Mouse (Mus musculus) ovary, postnatal 10 days (tissue): ENCODE results near the gene Igf2bp1.
"Not testable (repeated sequence)": the region's sequence is repeated elsewhere in the genome, so short reads cannot be mapped to it uniquely, and the experiment has no call there.

Source experiments
- DNase-seq: peaks from one replicate; pipeline ENCODE4 v3.0.0; 2022; ENCODE audit warnings: low spot score

Gene Igf2bp1

DNA sequence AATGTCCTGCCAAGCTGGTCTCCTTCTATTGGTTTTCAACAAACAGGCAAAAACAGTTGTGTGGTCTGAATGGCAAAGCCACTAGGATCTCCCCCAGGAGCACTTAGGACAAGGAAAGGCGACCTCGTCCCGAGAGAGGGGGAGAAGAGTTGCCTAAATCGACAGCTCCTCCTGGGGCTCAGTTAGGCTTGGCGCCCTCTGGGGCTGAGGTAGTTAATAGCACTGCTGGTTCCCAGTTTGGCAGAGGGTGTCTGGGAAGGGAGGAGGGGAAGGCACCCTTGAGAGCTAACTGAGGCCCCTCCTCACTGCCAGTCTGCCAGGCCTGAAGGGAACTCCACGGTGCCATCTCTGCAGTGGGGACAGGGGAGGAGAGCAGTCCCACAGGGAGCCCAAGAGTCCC, 46.6 kb downstream of the Igf2bp1 start:
- DNase-seq: no peak

DNA sequence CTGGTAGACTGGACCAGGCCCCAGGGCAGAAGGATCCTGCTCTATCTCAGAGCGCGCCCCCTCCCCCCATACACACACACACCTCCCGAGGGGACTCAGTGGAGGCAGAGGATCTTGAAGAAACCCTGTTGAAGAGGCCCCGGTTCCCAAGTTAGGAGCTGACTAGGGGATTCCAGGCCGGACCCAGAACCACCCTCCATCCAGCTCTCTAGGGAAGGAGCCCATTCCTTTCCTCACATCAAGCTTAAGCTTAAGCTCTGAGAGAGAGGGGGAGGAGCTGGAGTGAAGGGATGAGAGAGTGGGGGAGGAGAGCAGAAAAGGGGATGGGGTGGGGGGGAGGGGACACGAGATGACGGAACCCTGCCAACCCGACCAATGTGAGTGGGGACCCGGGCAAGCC, 47.5 kb downstream of the Igf2bp1 start:
- no peak for DNase-seq

DNA sequence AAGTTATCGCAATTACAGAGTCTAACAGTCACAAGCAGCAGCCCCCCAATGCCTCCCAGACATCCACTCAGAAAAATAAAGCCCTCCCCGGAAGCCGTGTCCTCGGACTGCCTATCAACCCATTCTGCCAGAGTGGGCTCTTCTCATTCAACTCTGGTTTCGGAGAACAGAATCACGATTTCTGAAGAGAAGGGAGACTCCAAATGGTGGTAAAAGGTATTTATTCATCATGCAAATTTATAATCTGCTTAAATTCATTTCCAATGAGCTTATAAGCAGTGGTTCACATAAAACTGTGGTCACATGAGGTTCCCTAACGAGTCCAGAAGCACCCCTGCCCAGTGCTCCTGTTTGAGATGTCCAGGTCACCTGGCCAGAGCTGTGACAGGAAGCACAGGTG, 48.3 kb downstream of the Igf2bp1 start:
- no peak for DNase-seq

DNA sequence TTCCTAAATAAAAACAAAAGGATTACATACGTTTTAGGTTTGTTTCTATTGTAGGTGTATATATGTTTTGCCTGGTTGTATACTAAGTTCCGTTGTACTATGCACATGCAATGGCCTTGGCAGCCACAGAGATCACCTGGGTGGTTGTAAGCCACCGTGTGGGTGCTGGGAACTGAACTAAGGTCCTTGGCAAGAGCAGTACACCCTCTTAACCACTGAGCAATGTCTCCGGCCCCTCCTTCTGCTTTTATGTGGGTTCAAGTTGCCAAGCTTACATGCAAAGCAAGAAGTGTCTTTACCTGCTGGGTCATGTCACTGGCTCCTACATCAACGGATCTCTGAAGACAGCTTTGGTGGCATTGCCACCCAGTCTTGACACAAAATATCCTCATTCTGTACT, 52.4 kb downstream of the Igf2bp1 start:
- no peak for DNase-seq

DNA sequence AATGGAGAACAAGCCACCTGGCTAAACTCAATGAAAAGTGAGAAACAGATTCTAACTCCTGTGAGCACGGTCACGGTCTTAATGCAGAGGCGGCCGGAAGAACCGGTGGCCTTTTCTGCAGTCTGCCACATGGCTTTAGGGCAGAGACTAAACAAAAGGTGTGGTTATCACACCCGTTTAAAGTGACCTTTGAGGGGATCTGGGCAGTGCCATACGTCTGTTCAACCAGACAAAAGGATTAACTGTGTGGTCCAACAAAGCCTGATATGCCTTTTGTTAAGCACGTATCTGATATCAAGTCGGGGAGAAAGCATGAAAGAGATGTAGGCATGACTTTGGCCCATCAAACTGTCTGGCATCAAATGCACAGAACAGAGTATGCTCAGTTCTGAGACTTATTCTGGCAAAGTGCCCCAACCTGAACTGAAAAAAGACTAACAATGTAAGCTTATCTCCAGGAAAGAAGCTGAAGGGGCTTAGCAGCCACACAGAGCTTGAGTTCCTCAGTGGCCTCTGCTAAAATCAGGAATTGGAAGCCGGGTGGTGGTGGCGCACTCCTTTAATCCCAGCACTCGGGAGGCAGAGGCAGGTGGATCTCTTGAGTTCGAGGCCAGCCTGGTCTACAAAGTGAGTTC, 59.8 kb downstream of the Igf2bp1 start:
- no peak for DNase-seq

DNA sequence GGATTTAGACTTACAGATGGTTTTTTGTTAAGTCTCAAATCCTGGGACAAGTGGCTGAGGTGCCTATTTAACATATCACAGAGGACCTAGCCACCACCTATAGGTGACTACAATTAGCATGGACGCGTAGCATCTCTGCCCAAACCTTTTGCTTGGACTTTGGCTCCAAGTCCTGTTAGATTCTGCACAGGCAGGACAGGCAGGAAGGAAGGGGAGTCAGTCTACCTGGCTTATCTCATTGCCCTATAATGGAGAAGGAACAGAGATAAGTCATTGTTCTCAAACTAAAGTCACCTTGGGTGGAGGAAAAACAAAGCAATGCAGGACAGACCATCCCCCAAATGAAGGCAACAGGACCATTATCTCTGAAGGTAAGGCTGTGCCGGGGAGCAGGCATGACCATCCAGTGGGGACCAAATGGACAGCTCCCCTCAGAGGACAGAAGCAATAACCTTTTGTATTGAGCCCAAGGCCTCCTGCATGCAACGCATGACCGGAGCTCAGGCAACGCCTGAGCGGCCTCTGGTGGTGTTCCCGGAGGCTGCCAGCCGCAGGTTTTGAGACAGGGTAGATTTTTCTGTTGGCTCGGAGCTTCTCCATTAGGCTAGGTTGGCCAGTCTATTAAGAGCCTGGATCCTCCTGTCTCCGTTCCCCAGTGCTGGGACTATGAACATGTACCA, 65.8 kb downstream of the Igf2bp1 start:
- no peak for DNase-seq

DNA sequence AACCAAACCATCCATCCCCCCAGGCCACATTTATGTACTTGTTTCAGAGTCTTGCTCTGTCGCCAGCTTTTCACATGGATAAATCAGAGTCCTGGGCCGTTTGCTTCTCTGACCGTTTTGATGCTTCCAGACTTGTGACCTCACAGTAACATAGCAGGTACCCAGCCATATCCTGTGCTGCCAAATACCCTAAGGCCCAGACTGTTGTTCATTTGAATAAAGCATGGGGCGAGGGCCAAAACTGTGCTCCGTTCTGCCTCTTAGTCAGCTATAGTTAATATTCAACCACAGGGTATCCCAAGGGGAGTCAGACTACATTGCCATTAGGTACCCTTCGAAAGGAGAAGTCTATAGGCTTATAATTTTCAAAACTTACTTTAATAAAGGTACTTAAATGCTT, 69.3 kb downstream of the Igf2bp1 start:
- DNase-seq: no peak

DNA sequence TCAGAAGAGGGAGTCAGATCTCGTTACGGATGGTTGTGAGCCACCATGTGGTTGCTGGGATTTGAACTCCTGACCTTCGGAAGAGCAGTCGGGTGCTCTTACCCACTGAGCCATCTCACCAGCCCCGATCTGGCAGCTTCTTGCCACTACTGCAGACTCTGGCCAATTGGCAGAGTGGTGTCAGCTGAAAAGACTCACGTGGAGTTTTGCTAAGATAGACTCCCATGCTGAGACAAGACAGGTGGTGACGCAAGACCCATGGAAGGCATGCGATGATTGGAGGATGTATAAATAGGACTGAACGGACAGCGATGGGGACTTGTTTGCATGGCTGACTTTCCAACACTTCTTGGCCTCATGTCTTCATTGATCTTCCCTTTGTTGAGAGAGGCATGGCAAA, 73.6 kb downstream of the Igf2bp1 start:
- DNase-seq: not testable (repeated sequence)

DNA sequence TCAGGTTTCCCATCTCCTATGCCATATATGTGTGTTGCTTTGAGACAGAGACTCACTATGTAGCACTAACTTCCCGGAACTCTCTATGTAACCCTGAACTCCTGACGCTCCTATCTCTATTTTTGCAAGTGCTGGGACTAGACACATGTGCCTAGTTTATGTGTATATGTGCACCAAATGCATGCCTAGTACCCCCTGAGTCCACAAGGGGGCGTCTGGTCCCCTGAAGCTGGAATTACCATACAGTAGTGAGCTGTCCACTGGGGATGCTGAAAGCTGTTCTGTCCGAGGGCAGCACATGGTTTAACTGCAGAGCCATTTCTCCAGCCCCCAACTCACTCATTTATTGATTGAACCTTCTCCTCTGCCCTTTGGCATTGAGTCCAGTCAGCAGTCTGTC, 79.3 kb downstream of the Igf2bp1 start:
- DNase-seq: no peak

DNA sequence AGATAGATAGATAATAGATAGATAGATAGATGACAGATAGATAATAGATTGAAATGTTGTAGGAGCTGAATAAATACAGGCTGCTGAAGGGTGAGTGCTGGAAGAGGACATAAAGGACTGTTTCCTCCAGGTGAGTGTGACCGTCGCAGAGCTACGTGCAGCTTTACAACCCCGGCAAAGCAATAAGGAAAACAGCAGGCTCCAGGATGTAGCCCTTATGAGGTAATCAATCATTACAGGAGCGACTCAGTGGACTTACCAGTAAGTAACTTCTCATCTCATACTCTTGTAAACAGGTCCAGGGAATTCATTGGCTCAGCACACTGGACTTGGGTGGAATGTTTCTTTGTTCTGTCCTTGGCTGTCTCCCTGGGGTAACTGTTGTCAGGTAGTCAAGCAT, 79.8 kb downstream of the Igf2bp1 start:
- DNase-seq: no peak

DNA sequence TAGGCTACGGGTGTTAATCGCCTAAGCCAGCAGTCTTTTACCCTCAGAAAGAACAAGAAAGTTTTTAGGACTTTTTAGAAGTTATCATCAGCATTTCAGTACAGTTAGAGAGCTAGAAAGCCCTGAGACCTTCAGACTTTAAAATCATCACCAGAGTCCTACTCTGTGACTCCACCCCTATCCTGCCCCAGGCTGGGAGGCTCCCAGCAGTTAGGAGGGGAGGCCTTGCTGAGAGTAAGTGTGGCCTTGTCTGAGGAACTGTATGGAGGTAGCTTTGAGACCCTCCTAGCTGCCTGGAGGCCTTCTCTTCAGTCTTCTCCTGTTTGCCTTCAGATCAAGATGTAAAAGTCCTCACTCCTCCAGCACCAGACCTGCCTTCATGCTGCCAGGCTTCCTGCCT, 81.5 kb downstream of the Igf2bp1 start:
- no peak for DNase-seq

DNA sequence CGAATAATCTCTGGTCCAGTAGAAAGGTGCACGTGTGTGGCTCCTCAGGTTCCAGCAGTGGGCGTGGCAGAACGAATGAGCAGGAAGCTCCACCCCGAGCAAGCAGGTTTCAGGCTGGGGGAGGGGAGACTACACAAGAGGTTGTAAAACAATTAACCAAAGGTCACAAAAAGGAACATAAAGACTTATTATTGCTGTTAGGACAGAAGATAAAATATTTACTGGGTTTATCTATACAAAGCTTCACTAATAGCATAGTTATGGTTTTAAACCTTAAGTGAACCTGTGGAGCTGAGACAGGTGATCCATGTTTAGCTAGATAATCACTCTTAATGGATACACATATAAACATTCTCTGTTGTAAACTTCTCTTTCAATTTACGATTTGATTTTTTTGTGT, 82.3 kb downstream of the Igf2bp1 start:
- not testable (repeated sequence) for DNase-seq

DNA sequence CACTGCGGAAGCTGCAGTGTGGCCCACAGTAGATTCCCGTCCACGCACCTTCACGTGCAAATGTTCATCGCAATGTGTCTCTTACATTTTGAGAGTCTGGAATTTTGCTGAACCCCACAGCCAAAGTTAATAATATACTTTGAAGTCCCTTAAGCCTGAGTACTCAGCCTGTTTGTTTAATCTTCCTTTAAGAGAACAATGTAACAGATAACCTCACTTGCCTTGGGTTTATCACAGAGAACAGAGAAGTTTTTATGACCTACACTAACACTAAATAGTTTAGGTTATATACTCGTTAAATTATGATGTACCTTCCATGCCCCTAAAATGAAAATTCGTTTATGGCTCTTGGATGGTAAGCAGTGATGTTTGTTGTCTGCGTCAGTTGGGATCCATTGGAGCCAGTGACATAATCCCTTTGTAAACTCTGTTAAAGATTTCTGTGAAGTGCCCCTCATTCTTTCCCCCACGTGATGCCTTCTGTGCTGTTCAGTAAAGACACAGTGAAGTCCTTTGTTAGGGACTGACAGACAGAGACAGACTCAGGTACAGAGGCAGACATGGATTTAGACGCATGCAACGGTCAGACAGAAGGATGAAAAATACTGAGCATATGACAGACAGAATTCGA, 83.6 kb downstream of the Igf2bp1 start:
- DNase-seq: no peak

DNA sequence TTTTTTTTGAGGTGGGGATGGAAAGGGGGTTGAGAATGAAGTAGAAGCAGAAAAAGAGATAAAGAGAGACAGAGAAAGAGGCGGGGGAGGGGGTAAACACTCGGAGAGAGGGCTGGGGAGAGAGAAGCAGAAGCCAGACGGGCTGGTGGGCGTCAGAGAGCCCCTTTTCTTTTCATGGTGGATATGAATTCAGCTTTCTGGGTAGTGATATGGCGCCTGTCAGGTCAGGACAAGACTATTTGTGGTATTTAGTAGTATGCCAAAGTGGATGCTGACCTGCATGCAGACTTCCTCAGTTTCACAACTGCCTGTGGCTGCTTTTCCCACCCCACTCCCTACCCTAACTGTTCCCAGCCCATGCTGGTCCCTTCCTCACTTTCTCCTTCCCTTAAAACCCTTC, 89.3 kb downstream of the Igf2bp1 start:
- DNase-seq: no peak

DNA sequence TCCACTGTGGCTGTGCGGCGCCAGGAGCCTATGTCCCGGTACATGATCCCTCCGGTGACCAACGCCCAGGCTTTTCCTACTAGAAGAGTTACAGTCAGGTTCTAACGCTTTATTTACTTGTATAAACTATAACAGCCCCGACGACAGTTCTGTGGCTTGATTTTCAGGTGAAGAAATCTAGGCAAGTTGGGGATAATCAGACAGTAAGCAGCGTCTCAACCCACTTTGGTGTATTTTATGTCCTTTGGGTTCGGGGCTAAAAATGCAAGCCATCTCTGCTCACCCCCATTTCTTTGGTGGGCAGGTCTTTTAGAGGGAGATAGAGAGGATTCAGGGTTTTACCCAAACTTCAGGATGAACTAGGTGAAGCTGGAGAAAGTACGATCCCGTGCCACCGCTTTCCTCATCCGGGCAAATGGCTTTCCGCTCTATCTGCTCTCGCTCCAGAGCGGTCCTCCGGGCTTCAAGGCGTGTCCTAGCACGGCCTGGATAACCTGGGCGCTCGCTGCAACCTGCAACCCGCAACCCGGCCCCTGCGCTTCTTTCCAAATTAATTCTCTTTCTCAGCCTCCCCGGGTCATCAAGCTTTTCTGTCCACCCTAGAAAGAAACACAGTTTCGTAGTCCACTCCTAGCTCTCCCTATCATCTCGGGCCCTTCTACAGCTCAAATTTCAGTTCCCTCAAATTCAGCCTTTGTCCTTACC, 90.6 kb downstream of the Igf2bp1 start:
- no peak for DNase-seq

DNA sequence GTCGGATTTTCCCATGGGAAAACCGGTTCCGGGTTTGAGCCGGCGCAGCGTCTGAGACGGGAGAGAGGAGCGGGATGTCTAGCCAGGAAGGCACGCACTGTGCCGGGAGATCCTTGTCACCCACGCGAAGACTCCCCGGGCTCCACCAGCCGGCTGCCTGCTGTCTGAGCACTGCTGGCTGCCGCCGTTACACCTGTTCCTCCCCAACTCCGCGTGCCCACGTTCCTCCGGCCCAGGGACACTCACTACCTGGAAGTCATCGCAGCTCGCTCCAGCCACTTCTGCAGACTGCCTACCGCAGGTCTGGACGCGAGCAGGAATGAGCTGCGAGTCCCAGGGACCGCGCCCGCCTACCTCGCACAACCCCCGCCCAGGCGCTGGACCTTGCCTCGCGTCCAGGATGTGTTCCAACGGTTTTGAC, 91.2 kb downstream of the Igf2bp1 start, which contains the start of gene B4galnt2:
Gene B4galnt2 (minus strand): TSS at position 321 of the 421 bp plus-strand sequence.
- no peak for DNase-seq

DNA sequence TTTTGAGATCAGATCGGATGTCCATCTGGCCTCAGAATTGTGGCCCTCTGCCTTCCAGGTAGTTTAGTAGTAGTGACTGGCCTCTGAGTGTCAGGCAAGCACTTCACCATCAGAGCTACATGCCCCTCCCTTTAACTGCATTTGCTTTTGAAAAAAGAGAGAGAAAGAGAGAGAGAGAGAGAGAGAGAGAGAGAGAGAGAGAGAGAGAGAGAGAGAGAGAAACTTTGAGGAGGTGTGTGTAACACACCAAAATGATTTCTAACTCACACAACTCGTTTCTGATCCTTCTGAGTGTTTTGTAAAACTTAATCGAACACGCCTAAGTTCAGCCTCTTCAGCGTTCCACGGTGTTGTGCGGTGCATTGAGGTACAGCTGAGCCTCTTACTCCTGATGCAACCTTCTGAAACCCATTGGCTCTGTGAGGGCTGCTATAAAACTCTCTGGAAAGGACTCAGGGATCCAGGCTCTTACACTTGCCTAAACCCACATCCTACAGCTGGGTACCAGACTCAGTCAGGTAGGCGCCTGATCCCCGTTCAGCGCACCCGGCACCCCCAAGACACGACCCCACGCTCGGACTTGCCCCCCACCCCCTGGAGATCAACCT, 91.7 kb downstream of the Igf2bp1 start:
- DNase-seq: no peak

DNA sequence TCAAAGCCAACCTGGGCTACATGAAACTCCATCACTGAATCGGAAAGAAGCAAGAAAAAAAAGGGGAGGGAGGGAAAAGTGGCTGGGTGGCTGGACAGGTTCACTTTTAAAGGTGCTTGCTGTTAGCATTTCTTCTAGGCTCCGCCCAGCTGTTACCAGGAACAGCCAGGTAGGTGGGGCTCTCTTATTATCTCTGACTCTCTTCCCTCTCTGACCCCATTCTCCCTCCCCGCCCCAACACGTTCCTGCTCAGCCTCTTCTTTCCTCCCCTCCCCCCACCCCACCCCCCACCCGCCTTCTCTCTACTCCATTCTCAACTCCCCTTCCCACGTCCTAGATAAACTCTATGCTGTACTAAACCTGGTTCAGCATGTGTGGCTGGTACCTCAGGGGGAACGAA, 94.2 kb downstream of the Igf2bp1 start:
- no peak for DNase-seq

DNA sequence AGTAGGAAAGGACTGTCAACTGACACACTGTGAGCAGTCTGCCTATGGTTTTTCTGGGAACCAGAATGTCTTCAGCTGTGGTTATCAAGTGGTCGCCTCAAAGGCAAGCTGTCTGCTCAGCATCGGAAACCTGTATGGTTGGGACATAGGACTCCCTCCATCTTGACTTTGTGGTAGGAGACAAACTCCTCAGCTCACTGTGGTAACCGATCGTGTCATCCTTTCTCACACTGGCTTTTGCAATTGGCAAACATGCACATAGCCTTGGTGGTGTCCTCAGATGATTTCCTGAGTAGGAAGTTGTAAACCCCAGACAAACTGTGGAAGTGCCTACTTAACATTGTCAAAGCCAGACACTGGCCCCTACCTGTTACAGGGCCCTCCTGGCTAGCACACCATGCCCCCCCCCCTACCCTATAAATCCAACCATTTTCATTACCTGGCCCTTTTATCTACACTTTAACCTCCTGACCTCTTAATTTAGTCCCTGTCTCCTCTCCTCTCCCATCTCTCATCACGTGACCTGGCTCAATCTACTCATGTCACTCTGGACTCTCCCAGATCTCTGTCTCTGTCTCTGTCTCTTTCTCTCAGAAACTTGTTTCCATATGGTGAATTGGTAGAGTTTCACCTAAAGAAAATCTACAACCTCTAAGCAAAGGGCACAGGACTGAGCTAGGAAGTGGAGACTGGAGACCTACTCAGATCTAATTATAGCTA, 97.8 kb downstream of the Igf2bp1 start:
- no peak for DNase-seq
